Mouse (Mus musculus) MN1 (cell line): ENCODE measurements at regions not wholly inside any gene's neighbourhood (a gene's known extent, or its start where the extent isn't known, plus 50 kb on each side); places are given as distances from the start of the nearest gene placed in this dataset.

Source experiments
- DNase-seq: peaks from one replicate; pipeline ENCODE4 v3.0.0-alpha.2; 2016; ENCODE audit warnings: low spot score

GRCm38 (mm10) chr11:8377301-8377700, 287.0 kb downstream of the Tns3 start:
- DNase-seq: no peak

- DNase-seq: no peak
These were observed 298.8 kb downstream of the Tns3 start for GRCm38 (mm10) chr11:8365545-8365944.

GRCm38 (mm10) chr11:8364703-8365433, 299.5 kb downstream of the Tns3 start:
- no peak for DNase-seq

GRCm38 (mm10) chr11:8344938-8345337, 319.4 kb downstream of the Tns3 start:
- no peak for DNase-seq

GRCm38 (mm10) chr11:8302347-8303188, 361.8 kb downstream of the Tns3 start:
- peak; percentile 11 for DNase-seq

- no peak for DNase-seq
These were observed 366.9 kb downstream of the Tns3 start for GRCm38 (mm10) chr11:8297462-8297861.

GRCm38 (mm10) chr11:8293322-8294014, 370.9 kb downstream of the Tns3 start:
- no peak for DNase-seq

- DNase-seq: no peak
These were observed 379.1 kb downstream of the Tns3 start for GRCm38 (mm10) chr11:8285271-8285670.

GRCm38 (mm10) chr11:8275203-8275602, 389.1 kb downstream of the Tns3 start:
- DNase-seq: no peak

GRCm38 (mm10) chr11:8269171-8269570, 395.2 kb downstream of the Tns3 start:
- DNase-seq: no peak

GRCm38 (mm10) chr11:8254036-8254435, 410.3 kb downstream of the Tns3 start:
- no peak for DNase-seq

- no peak for DNase-seq
These were observed 413.0 kb downstream of the Tns3 start for GRCm38 (mm10) chr11:8251360-8251759.

- DNase-seq: no peak
These were observed 414.9 kb downstream of the Tns3 start for GRCm38 (mm10) chr11:8249468-8249867.

GRCm38 (mm10) chr11:8247535-8247934, 416.8 kb downstream of the Tns3 start:
- no peak for DNase-seq

- no peak for DNase-seq
These were observed 417.3 kb downstream of the Tns3 start for GRCm38 (mm10) chr11:8247024-8247423.

- DNase-seq: no peak
These were observed 418.8 kb downstream of the Tns3 start for GRCm38 (mm10) chr11:8245408-8246003.

- no peak for DNase-seq
These were observed 425.8 kb downstream of the Tns3 start for GRCm38 (mm10) chr11:8238498-8238897.

- no peak for DNase-seq
These were observed 426.8 kb downstream of the Tns3 start for GRCm38 (mm10) chr11:8237556-8237955.

- DNase-seq: no peak
These were observed 428.3 kb downstream of the Tns3 start for GRCm38 (mm10) chr11:8236056-8236455.

GRCm38 (mm10) chr11:8232636-8233189, 431.6 kb downstream of the Tns3 start:
- DNase-seq: no peak

GRCm38 (mm10) chr11:8229787-8230186, 434.5 kb downstream of the Tns3 start:
- no peak for DNase-seq
